Mouse (Mus musculus) heart, embryonic 12.5 days (tissue): ENCODE data around the gene Tssk6. TPM values are rescaled to one million over a fixed set of nuclear protein-coding genes. Genes with fewer than 3 reads are reported as not detected.

Experiments
- ATAC-seq: fragments of 200-750 bp; cut with Nextera tagmentation; 2 replicates; pipeline ENCODE4 v1.8.0; 2017; ENCODE audit warnings: moderate TSS enrichment, moderate library complexity; ENCODE audit not compliant: insufficient number of reproducible peaks, low FRiP score
- H3K27ac ChIP-seq: fragments of 300-500 bp; sonication (generic); 2 replicates; pipeline ENCODE4 v1.5.1; 2016; ENCODE audit warnings: mild to moderate bottlenecking, moderate library complexity; ENCODE audit not compliant: poor library complexity, severe bottlenecking
- H3K27me3 ChIP-seq: fragments of 300-500 bp; sonication (generic); replicated peaks from 2 replicates; pipeline ENCODE4 v1.6.1; 2016; ENCODE audit warnings: mild to moderate bottlenecking, moderate library complexity
- H3K36me3 ChIP-seq: fragments of 300-500 bp; sonication (generic); 2 replicates; pipeline ENCODE4 v1.6.1; 2016; ENCODE audit warnings: mild to moderate bottlenecking, moderate library complexity
- H3K4me1 ChIP-seq: fragments of 300-500 bp; sonication (generic); replicated peaks from 2 replicates; pipeline ENCODE4 v1.6.1; 2016; ENCODE audit warnings: mild to moderate bottlenecking
- H3K4me2 ChIP-seq: fragments of 300-500 bp; sonication (generic); 2 replicates; pipeline ENCODE4 v1.6.1; 2016; ENCODE audit warnings: mild to moderate bottlenecking, moderate library complexity
- H3K4me3 ChIP-seq: fragments of 300-500 bp; sonication (generic); 2 replicates; pipeline ENCODE4 v1.5.1; 2016; ENCODE audit warnings: mild to moderate bottlenecking
- H3K9ac ChIP-seq: fragments of 300-500 bp; sonication (generic); 2 replicates; pipeline ENCODE4 v1.6.1; 2016; ENCODE audit warnings: mild to moderate bottlenecking, moderate library complexity
- H3K9me3 ChIP-seq: fragments of 300-500 bp; sonication (generic); replicated peaks from 2 replicates; pipeline ENCODE4 v1.6.1; 2016; ENCODE audit warnings: mild to moderate bottlenecking, moderate library complexity
- WGBS: fragments of 180-500 bp; shearing (Covaris S2); methylation state at CpG from one replicate; pipeline ENCODE4 v1.1.7; 2016; 5-methylcytosine and 5-hydroxymethylcytosine counted together
- polyA plus RNA-seq: library from polyadenylated mRNA; unstranded; fragments of >200 nt; fragmentation: Nextera tagmentation; extraction: Ambion mirVana; gene quantifications from 2 replicates; pipeline ENCODE4 v1.2.1, GENCODE M21; 2016

The Tssk6 gene
- polyA plus RNA-seq, 1 experiment from 2014 or later = 1.9 TPM

DNA sequence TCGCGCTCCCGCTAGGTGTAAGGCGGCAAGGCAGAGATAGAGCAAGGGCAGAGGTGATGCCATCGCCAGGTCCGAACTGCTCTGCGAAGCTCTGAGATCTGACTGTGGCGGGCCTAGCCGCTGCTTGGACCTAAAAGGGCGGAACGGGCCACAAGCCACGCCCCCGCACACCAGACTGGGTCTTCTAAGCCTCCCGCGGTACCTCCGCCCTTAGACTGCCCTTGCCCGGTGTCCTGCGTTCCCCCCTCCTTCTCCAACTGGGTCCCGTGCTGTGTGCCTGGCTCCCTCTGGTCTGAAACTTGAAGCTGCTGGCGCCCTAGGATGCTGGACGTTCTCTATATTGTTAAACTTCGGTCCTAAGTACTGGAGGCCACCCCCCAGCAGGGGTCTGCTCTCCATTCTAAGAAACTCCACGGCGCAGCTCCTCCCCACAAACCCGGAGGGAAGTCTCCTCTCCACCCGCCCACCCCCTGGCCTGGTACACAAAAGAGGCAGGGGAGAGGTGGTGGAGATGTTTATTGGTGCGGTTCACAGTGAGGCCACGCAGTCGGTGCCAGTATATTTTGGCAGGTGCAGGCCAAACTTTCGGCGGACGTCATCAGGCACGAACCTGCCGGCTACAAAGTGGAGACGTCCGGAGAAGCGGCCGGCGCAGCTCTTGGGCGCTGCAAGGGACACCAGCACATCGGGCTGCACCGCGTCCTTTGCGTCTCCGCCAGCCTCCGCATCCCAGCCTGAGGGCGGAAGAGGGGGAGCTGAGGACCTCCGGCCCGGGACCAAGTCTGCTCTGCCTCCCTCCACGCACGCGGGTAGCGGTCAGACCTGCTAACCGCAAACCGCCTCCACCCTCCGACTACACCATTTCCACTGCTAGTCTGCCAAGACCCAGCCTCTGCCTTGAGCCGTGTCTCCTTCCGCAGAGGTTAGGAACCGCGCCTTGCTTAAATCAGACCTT is 14.4 kb upstream of the Tssk6 start, which contains the start of gene Cilp2:
Gene Cilp2 (minus strand): TSS at position 399 of the 955 bp plus-strand sequence.
- Histone ChIP-seq H3K4me2 (peak within 1 kb of the TSS; percentile 66), H3K4me3 (peak within 1 kb of the TSS; percentile 38), H3K36me3 (peaks cover 8% of the 10 kb centered on the region), H3K9ac (peak within 1 kb of the TSS; percentile 41), H3K27ac (no peak within 1 kb of the TSS), H3K27me3 (peaks cover 86% of the 10 kb centered on the region), H3K9me3 (no peaks in the 10 kb centered on the region), H3K4me1 (peaks cover 44% of the 10 kb centered on the region)
- 1% methylated on average over 54 of the region's 60 CpGs for WGBS
- ATAC-seq = no peak; the same call in 1 of the 2 replicates

DNA sequence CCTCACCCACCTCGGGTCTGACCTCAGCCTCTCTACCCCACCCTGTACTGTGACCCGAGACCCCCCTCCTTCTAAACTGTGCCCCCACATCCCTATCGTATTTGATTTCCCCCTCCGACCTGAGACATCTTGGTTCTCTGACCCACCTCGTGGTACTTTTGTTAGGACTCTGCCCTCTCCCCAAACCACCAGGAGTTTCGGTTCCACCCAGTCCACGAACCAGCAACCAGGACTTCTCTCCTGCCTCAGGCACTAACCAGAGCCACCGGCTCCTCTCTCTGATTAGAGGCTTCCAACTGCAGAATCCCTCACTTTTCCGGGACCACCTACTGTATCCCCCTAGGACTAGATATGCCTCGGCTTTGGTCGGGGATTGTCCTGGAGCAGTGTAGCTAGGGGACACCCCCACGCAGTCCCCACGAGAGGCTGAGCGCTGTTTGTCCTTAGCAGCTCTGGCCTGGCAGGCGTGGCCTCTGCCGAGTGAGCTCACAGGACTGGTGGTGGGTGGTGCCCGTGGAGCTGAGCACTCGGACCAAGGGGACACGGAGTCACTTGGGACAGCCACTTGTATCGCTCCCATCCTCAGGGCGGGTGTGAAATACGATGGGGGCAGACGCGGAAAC is 13.6 kb upstream of the Tssk6 start:
- Histone ChIP-seq H3K4me1 (peaks cover 44% of the 10 kb centered on the region), H3K9ac (peak overlapping the region; percentile 43; the same call in 1 of the 2 replicates), H3K4me2 (peak overlapping the region; percentile 66), H3K27ac (no peak overlapping the region), H3K27me3 (peaks cover 80% of the 10 kb centered on the region), H3K4me3 (peak overlapping the region; percentile 38), H3K9me3 (no peaks in the 10 kb centered on the region), H3K36me3 (peaks cover 16% of the 10 kb centered on the region)
- 6% methylated on average over 24 of the region's 24 CpGs for WGBS
- ATAC-seq = no peak; the same call in 1 of the 2 replicates

DNA sequence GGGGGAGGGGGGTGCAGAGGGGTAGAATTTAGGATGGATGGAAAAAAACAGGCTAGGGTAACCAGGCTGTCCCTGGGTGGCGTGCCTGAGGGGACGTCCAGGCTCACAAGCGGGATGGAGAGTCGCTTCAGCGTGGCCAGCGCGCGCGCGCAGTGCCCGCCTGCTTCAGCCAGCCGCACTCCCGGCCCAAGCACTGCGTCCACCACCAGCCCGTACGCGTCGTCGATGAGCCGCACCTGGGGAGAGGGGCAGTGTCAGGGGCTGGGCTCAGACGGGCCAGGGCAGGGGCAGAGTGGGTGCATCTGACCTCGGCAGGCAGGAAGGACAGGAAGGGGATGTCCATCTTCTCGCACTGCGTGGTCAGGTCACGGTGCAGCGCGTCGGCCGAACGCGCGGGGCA is 13.1 kb upstream of the Tssk6 start:
- Histone ChIP-seq H3K27ac (no peak overlapping the region), H3K4me1 (peaks cover 49% of the 10 kb centered on the region), H3K4me3 (peak overlapping the region; percentile 38), H3K9me3 (no peaks in the 10 kb centered on the region), H3K36me3 (peaks cover 21% of the 10 kb centered on the region), H3K9ac (peak overlapping the region; percentile 43; the same call in 1 of the 2 replicates), H3K4me2 (peak overlapping the region; percentile 66), H3K27me3 (peaks cover 75% of the 10 kb centered on the region)
- ATAC-seq = peak; percentile 30; the same call in 1 of the 2 replicates
- WGBS = 6% methylated on average over 32 of the region's 32 CpGs

DNA sequence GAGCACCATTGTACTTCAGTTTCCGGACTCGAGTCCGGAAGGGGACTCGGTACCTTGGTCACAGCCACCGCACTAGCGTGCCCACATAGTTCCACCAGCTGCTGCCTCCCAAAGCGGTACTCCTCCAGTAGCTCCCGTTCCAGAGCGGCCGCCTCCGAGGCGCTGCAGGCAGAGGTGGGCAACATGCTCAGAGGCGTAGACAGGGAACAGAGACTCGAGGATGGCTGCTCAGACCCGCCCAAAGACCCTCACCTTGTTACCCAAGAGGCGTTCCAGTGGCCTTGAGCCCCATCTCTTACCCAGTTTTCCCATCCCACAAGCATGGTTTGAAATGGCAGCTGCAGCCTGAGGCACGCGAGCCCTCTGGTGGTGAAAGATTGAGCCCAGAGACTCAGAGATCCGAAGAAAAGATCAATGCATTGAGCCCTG is 11.2 kb upstream of the Tssk6 start:
- Histone ChIP-seq H3K4me2 (no peak overlapping the region), H3K4me3 (no peak overlapping the region), H3K27ac (no peak overlapping the region), H3K9ac (no peak overlapping the region), H3K36me3 (peaks cover 28% of the 10 kb centered on the region), H3K27me3 (peaks cover 55% of the 10 kb centered on the region), H3K4me1 (peaks cover 65% of the 10 kb centered on the region), H3K9me3 (no peaks in the 10 kb centered on the region)
- WGBS = 34% methylated on average over 19 of the region's 19 CpGs
- no peak for ATAC-seq

DNA sequence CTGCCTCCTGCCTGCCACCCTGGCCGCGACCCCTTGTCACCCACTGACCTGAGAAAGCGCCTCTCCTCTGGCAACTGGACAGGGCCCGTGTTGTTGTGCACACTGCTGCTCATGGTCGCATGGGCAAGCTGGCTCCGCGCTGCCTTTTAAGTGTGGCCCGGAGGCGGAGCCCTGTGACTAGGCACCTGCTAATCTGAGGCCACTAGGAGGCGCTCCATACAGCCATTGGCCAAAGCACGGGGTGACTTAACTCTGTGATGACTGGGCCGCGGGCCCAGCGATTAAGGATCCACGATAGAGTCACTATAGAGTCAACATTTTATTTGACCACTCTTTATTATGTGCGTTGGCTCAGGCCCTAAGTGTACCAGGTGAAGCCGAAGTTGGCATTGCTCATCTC is 8.1 kb upstream of the Tssk6 start:
- no peak overlapping the region for H3K27ac ChIP-seq
- peaks cover 51% of the 10 kb centered on the region for H3K36me3 ChIP-seq
- H3K4me2 ChIP-seq = no peak overlapping the region
- peaks cover 62% of the 10 kb centered on the region for H3K4me1 ChIP-seq
- ATAC-seq = no peak
- no peak overlapping the region for H3K9ac ChIP-seq
- H3K9me3 ChIP-seq = no peaks in the 10 kb centered on the region
- WGBS = 50% methylated on average over 17 of the region's 17 CpGs
- H3K4me3 ChIP-seq = no peak overlapping the region
- H3K27me3 ChIP-seq = peaks cover 25% of the 10 kb centered on the region

DNA sequence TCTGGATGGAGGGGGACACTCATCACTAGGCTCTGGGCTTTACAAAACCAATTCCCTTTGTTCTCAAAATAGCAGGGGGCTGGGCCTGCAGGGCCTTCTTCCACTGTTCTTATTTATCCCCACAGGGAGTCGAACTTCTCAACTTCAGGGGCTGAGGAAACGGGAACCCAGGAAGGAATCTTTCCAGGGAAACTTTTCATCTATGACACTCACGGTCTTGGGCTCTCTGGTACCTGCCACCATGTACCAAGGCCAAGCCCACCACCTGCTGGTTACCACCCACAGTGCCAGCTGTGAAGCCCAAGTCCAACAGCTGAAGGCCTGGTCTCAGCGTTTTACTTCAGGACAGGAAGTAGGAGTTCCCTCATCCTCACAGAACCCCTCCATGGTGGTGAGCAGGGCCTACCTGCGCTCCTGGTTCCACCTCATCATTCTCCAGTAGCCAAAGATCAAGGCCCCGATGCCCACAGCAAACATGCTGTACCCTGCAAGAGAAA is 7.1 kb upstream of the Tssk6 start:
- ATAC-seq = no peak
- H3K27me3 ChIP-seq = peaks cover 15% of the 10 kb centered on the region
- H3K27ac ChIP-seq = no peak overlapping the region
- WGBS = 58% methylated on average over 6 of the region's 6 CpGs
- H3K4me1 ChIP-seq = peaks cover 55% of the 10 kb centered on the region
- H3K9ac ChIP-seq = no peak overlapping the region
- no peaks in the 10 kb centered on the region for H3K9me3 ChIP-seq
- no peak overlapping the region for H3K4me2 ChIP-seq
- peaks cover 57% of the 10 kb centered on the region for H3K36me3 ChIP-seq
- H3K4me3 ChIP-seq = no peak overlapping the region

- Histone ChIP-seq H3K36me3 (peaks cover 57% of the 10 kb centered on the region), H3K27ac (no peak overlapping the region), H3K4me2 (no peak overlapping the region), H3K4me3 (no peak overlapping the region), H3K9me3 (no peaks in the 10 kb centered on the region), H3K27me3 (0 out of 2 replicates have a peak, but pooled peaks cover 5% of the 10 kb centered on the region), H3K4me1 (peaks cover 61% of the 10 kb centered on the region), H3K9ac (0 out of 2 replicates have a peak overlapping the region, but pooled peaks have one; percentile 32)
- no peak for ATAC-seq
- 74% methylated on average over 4 of the region's 4 CpGs for WGBS
These were observed 6.1 kb upstream of the Tssk6 start for GRCm38 (mm10) chr8:69895772-69896451.

- ATAC-seq = no peak
- WGBS = 87% methylated on average over 6 of the region's 6 CpGs
- Histone ChIP-seq H3K27ac (no peak overlapping the region), H3K36me3 (peaks cover 46% of the 10 kb centered on the region), H3K9me3 (no peaks in the 10 kb centered on the region), H3K9ac (no peak overlapping the region), H3K27me3 (no peaks in the 10 kb centered on the region), H3K4me1 (peaks cover 72% of the 10 kb centered on the region), H3K4me3 (no peak overlapping the region), H3K4me2 (no peak overlapping the region)
These were observed 4.1 kb upstream of the Tssk6 start for GRCm38 (mm10) chr8:69897857-69898256.

GRCm38 (mm10) chr8:69899876-69900275 is 2.1 kb upstream of the Tssk6 start:
- no peak for ATAC-seq
- H3K36me3 ChIP-seq = peaks cover 29% of the 10 kb centered on the region
- no peaks in the 10 kb centered on the region for H3K9me3 ChIP-seq
- H3K4me2 ChIP-seq = peak overlapping the region; percentile 90
- H3K4me1 ChIP-seq = peaks cover 62% of the 10 kb centered on the region
- no peak overlapping the region for H3K4me3 ChIP-seq
- WGBS = 87% methylated on average over 2 of the region's 2 CpGs
- H3K27ac ChIP-seq = no peak overlapping the region
- H3K9ac ChIP-seq = no peak overlapping the region
- H3K27me3 ChIP-seq = no peaks in the 10 kb centered on the region

- Histone ChIP-seq H3K4me2 (peak overlapping the region; percentile 90), H3K9me3 (no peaks in the 10 kb centered on the region), H3K27me3 (no peaks in the 10 kb centered on the region), H3K4me1 (peaks cover 51% of the 10 kb centered on the region), H3K27ac (peak overlapping the region; percentile 93), H3K36me3 (peaks cover 29% of the 10 kb centered on the region), H3K9ac (peak overlapping the region; percentile 84), H3K4me3 (peak overlapping the region; percentile 84)
- ATAC-seq = no peak; the same call in 1 of the 2 replicates
- 14% methylated on average over 12 of the region's 12 CpGs for WGBS
These were observed 1.0 kb upstream of the Tssk6 start for GRCm38 (mm10) chr8:69900895-69901451.
